Mouse (Mus musculus) megakaryocyte, embryonic 14.5 days (primary cell): ENCODE data around the gene Traf3ip2. TPM values are rescaled to one million over a fixed set of nuclear protein-coding genes. Genes with fewer than 3 reads are reported as not detected.
A peak's percentile ranks its signal among the peaks of the same experiment; 100 is the strongest.

Experiments used
- H3K27me3 ChIP-seq: replicated peaks from 2 replicates; pipeline ENCODE3; 2012; ENCODE audit warnings: inconsistent platforms
- H3K36me3 ChIP-seq: replicated peaks from 2 replicates; pipeline ENCODE3; 2012; ENCODE audit warnings: low read length, inconsistent platforms, mixed read lengths
- H3K4me1 ChIP-seq: 2 replicates; pipeline ENCODE4 v1.6.1; 2012; ENCODE audit warnings: inconsistent platforms
- H3K4me3 ChIP-seq: replicated peaks from 2 replicates; pipeline ENCODE3; 2012; ENCODE audit warnings: moderate library complexity, mild to moderate bottlenecking, inconsistent platforms
- H3K9me3 ChIP-seq: 2 replicates; pipeline ENCODE4 v1.6.1; 2012; ENCODE audit warnings: inconsistent platforms
- FLI1 ChIP-seq: IDR thresholded peaks from 2 replicates; pipeline ENCODE4 v1.6.1; 2012; ENCODE audit warnings: low read length, inconsistent platforms, mixed read lengths
- GATA1 ChIP-seq: IDR thresholded peaks from 3 replicates; pipeline ENCODE4 v1.6.1; 2012; ENCODE audit warnings: mixed read lengths, low read length, inconsistent platforms, borderline replicate concordance
- polyA plus RNA-seq: library from polyadenylated mRNA; stranded (reverse); fragments of >175 nt; gene quantifications from 2 replicates; pipeline ENCODE4 v1.2.3, GENCODE M21; 2012; ENCODE audit warnings: low replicate concordance; ENCODE audit not compliant: insufficient read depth

Gene Traf3ip2
- polyA plus RNA-seq, 1 experiment: 1.2 TPM

- no peak for TF ChIP-seq FLI1
- Histone ChIP-seq H3K36me3 (no peaks in the 10 kb centered on the region), H3K9me3 (no peaks in the 10 kb centered on the region), H3K4me1 (peaks cover 16% of the 10 kb centered on the region), H3K27me3 (peaks cover 10% of the 10 kb centered on the region), H3K4me3 (no peak overlapping the region)
These were observed 2.9 kb downstream of the Traf3ip2 start for GRCm38 (mm10) chr10:39615531-39616229.

DNA sequence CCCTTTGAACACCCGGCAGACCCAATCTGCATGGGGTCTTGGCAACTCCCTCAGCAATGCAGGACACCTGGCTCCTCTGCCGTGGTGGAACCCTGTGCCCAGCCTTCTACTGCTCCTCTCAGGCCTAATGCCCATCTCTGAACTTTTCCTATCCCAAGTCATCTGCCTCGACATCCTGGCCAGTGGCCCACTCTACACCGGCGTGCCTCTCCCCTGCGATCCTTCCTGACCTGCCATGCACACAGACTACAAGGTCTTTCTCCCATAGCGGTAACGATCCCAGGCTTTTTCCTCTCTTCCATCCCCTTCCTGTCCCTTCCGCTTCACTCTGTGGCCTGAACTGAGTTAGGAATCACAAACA is 3.5 kb downstream of the Traf3ip2 start:
- H3K36me3 ChIP-seq: no peaks in the 10 kb centered on the region
- peaks cover 17% of the 10 kb centered on the region for H3K4me1 ChIP-seq
- H3K9me3 ChIP-seq: no peaks in the 10 kb centered on the region
- H3K4me3 ChIP-seq: no peak overlapping the region
- TF ChIP-seq GATA1: no peak
- no peak for TF ChIP-seq FLI1
- H3K27me3 ChIP-seq: peaks cover 12% of the 10 kb centered on the region

DNA sequence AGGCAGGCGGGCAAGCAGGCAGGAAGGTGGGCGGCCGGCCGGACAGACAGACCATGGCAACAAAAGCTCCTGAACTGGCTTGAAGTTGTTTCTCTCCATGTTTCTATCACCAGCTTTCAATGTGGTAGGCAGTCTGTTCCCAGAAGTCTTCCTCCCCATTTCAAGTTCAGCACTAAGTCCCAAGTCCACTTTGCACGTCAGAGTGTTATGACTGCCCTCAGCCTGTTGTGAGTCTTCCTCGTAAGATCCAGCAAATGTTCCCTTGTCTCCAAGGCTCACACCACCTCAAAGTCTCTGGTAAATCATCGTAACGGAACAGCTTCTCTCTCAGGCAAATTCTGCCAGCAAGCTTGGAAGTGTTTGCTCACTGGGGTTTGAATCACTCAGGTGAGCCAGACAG is 3.9 kb downstream of the Traf3ip2 start:
- Histone ChIP-seq H3K4me3 (no peak overlapping the region), H3K4me1 (peaks cover 17% of the 10 kb centered on the region), H3K9me3 (no peaks in the 10 kb centered on the region), H3K36me3 (no peaks in the 10 kb centered on the region), H3K27me3 (peaks cover 12% of the 10 kb centered on the region)
- TF ChIP-seq GATA1 (no peak), FLI1 (no peak)

DNA sequence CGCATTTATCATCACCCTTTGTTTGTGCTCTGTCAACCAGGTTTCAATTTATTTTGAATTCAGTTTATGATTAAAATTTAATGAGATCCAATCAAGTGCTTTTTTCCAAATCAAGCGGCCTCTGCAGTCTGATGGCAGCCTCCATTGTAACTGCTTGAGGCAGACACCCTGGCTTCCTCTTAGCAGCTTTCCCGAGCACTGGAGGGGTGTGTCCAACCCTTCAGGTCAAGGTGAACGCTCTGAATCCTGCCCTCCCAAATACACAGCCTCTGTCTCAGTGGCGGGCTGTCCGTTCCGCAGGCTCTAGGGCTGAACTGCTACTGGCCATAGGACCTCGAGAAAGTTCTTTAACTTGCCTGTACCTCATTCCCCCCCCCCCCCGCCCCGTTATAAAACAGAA is 5.7 kb downstream of the Traf3ip2 start:
- Histone ChIP-seq H3K36me3 (no peaks in the 10 kb centered on the region), H3K4me1 (peaks cover 9% of the 10 kb centered on the region), H3K27me3 (peaks cover 12% of the 10 kb centered on the region), H3K4me3 (no peak overlapping the region), H3K9me3 (no peaks in the 10 kb centered on the region)
- TF ChIP-seq FLI1: no peak
- TF ChIP-seq GATA1: no peak

GRCm38 (mm10) chr10:39620626-39621025 is 7.9 kb downstream of the Traf3ip2 start:
- peaks cover 13% of the 10 kb centered on the region for H3K4me1 ChIP-seq
- H3K9me3 ChIP-seq: no peaks in the 10 kb centered on the region
- TF ChIP-seq FLI1: no peak
- TF ChIP-seq GATA1: no peak
- H3K27me3 ChIP-seq: peaks cover 14% of the 10 kb centered on the region
- H3K4me3 ChIP-seq: no peak overlapping the region
- no peaks in the 10 kb centered on the region for H3K36me3 ChIP-seq

GRCm38 (mm10) chr10:39623806-39624205 is 11.1 kb downstream of the Traf3ip2 start:
- Histone ChIP-seq H3K36me3 (no peaks in the 10 kb centered on the region), H3K4me1 (peaks cover 18% of the 10 kb centered on the region), H3K4me3 (no peak overlapping the region), H3K27me3 (peaks cover 10% of the 10 kb centered on the region), H3K9me3 (no peaks in the 10 kb centered on the region)
- TF ChIP-seq GATA1 (no peak), FLI1 (no peak)

- TF ChIP-seq FLI1 (no peak), GATA1 (no peak)
- H3K4me3 ChIP-seq: peak overlapping the region; percentile 46
- H3K36me3 ChIP-seq: no peaks in the 10 kb centered on the region
- peaks cover 18% of the 10 kb centered on the region for H3K4me1 ChIP-seq
- H3K27me3 ChIP-seq: peaks cover 10% of the 10 kb centered on the region
- H3K9me3 ChIP-seq: no peaks in the 10 kb centered on the region
These were observed 12.3 kb downstream of the Traf3ip2 start for GRCm38 (mm10) chr10:39624837-39625625.

DNA sequence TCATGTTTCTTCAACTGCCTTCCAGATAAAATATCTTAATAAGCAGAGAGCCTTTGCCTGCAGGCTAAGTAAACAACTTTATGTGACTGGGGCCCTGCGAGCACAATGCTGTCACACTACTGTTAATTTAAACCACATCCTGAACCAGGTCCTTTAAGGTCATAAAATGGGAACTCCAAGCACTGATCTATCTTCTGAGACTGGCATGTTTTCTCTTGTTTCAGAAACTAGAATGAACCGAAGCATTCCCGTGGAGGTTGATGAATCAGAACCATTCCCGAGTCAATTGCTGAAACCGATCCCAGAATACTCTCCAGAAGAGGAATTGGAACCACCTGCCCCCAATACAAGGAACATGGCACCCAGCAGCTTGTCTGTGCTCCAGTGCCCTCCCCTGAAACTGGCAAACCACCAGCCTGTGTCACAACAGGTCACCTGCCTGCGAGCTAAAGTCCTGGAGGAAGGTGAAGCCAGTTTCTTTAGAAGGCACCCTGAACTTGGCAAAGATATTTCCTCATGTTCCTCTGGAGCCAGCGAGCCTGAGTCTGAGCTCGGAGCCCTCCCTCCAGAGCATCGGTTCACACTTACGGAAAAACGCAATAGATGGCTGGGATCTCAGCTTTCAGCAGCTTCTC is 13.0 kb downstream of the Traf3ip2 start:
- peaks cover 12% of the 10 kb centered on the region for H3K4me1 ChIP-seq
- TF ChIP-seq FLI1: no peak
- TF ChIP-seq GATA1: no peak
- no peak overlapping the region for H3K4me3 ChIP-seq
- H3K9me3 ChIP-seq: no peaks in the 10 kb centered on the region
- H3K36me3 ChIP-seq: no peaks in the 10 kb centered on the region
- H3K27me3 ChIP-seq: peaks cover 8% of the 10 kb centered on the region

- no peak for TF ChIP-seq FLI1
- TF ChIP-seq GATA1: no peak
- Histone ChIP-seq H3K4me1 (peaks cover 12% of the 10 kb centered on the region), H3K27me3 (peaks cover 7% of the 10 kb centered on the region), H3K9me3 (no peaks in the 10 kb centered on the region), H3K36me3 (no peaks in the 10 kb centered on the region), H3K4me3 (no peak overlapping the region)
These were observed 13.6 kb downstream of the Traf3ip2 start for GRCm38 (mm10) chr10:39626376-39626775.
